Mouse (Mus musculus) olfactory bulb, adult 2 months (tissue): ENCODE measurements at regions not wholly inside any gene's neighbourhood (a gene's known extent, or its start where the extent isn't known, plus 50 kb on each side); places are given as distances from the start of the nearest gene placed in this dataset.

ENCODE experiments used
- H3K27ac ChIP-seq: fragments of 200-500 bp; 2 replicates; pipeline ENCODE4 v1.5.1; 2012; ENCODE audit warnings: low read depth, low read length; ENCODE audit not compliant: insufficient read depth
- H3K4me1 ChIP-seq: fragments of 200-500 bp; 2 replicates; pipeline ENCODE4 v1.6.1; 2012; ENCODE audit warnings: low read length; ENCODE audit not compliant: control insufficient read depth, insufficient read depth
- H3K4me3 ChIP-seq: fragments of 200-500 bp; 2 replicates; pipeline ENCODE4 v1.5.1; 2012; ENCODE audit warnings: mild to moderate bottlenecking, low read depth, low read length, moderate library complexity; ENCODE audit not compliant: insufficient read depth
- CTCF ChIP-seq: fragments of 200-500 bp; IDR thresholded peaks from 2 replicates; pipeline ENCODE4 v1.5.1; 2012; ENCODE audit warnings: low read depth, mild to moderate bottlenecking, low read length, moderate library complexity; ENCODE audit not compliant: insufficient read depth
- POLR2A ChIP-seq: fragments of 200-500 bp; IDR thresholded peaks from 2 replicates; pipeline ENCODE4 v1.6.1; 2012; ENCODE audit warnings: mild to moderate bottlenecking, low read depth, low read length, moderate library complexity; ENCODE audit not compliant: insufficient read depth
- WGBS: fragments of 180-500 bp; shearing (Covaris S2); methylation state at CpG from one replicate; pipeline ENCODE4 v1.1.7; 2018; 5-methylcytosine and 5-hydroxymethylcytosine counted together

GRCm38 (mm10) chr9:67165486-67165885 is 116.3 kb upstream of the Tpm1 start:
- Histone ChIP-seq H3K4me1 (0 out of 2 replicates have a peak, but pooled peaks cover 3% of the 10 kb centered on the region), H3K4me3 (no peak overlapping the region), H3K27ac (no peak overlapping the region)
- TF ChIP-seq CTCF: no peak
- no peak for TF ChIP-seq POLR2A
- 88% methylated on average over 9 of the region's 9 CpGs for WGBS

GRCm38 (mm10) chr9:67163746-67164145 is 114.5 kb upstream of the Tpm1 start:
- H3K4me3 ChIP-seq: no peak overlapping the region
- no peak for TF ChIP-seq CTCF
- no peak for TF ChIP-seq POLR2A
- WGBS: 87% methylated on average over 6 of the region's 6 CpGs

GRCm38 (mm10) chr9:67160785-67161455 is 111.7 kb upstream of the Tpm1 start:
- TF ChIP-seq CTCF: no peak
- TF ChIP-seq POLR2A: no peak
- H3K27ac ChIP-seq: no peak overlapping the region
- no peak overlapping the region for H3K4me3 ChIP-seq
- WGBS: 91% methylated on average over 3 of the region's 3 CpGs
- H3K4me1 ChIP-seq: 0 out of 2 replicates have a peak, but pooled peaks cover 3% of the 10 kb centered on the region

More at GRCm38 (mm10) chr9:67163746-67164145, 114.5 kb upstream of the Tpm1 start:
- Histone ChIP-seq H3K27ac (no peak overlapping the region), H3K4me1 (0 out of 2 replicates have a peak, but pooled peaks cover 3% of the 10 kb centered on the region)

GRCm38 (mm10) chr9:67160350-67160749 is 111.1 kb upstream of the Tpm1 start:
- no peak overlapping the region for H3K27ac ChIP-seq
- 0 out of 2 replicates have a peak, but pooled peaks cover 3% of the 10 kb centered on the region for H3K4me1 ChIP-seq
- 97% methylated on average over 5 of the region's 5 CpGs for WGBS
- H3K4me3 ChIP-seq: no peak overlapping the region
- TF ChIP-seq POLR2A (no peak), CTCF (no peak)

- H3K4me1 ChIP-seq: no peaks in the 10 kb centered on the region
- TF ChIP-seq POLR2A: no peak
- TF ChIP-seq CTCF: no peak
- no peak overlapping the region for H3K27ac ChIP-seq
- WGBS: 48% methylated on average over 3 of the region's 3 CpGs
- no peak overlapping the region for H3K4me3 ChIP-seq
These were observed 107.5 kb upstream of the Tpm1 start for GRCm38 (mm10) chr9:67156590-67157259.

GRCm38 (mm10) chr9:67154062-67154461 is 104.9 kb upstream of the Tpm1 start:
- Histone ChIP-seq H3K4me1 (no peaks in the 10 kb centered on the region), H3K27ac (no peak overlapping the region), H3K4me3 (no peak overlapping the region)
- no peak for TF ChIP-seq POLR2A
- TF ChIP-seq CTCF: no peak
- WGBS: 76% methylated on average over 6 of the region's 6 CpGs

- no peak for TF ChIP-seq CTCF
- no peak for TF ChIP-seq POLR2A
- WGBS: 91% methylated on average over 4 of the region's 4 CpGs
- no peaks in the 10 kb centered on the region for H3K4me1 ChIP-seq
- no peak overlapping the region for H3K27ac ChIP-seq
- H3K4me3 ChIP-seq: no peak overlapping the region
These were observed 104.1 kb upstream of the Tpm1 start for GRCm38 (mm10) chr9:67153333-67153732.

- no peak for TF ChIP-seq CTCF
- Histone ChIP-seq H3K4me3 (no peak overlapping the region), H3K27ac (no peak overlapping the region), H3K4me1 (no peaks in the 10 kb centered on the region)
- 90% methylated on average over 7 of the region's 7 CpGs for WGBS
These were observed 98.5 kb upstream of the Tpm1 start for GRCm38 (mm10) chr9:67147656-67148055.

GRCm38 (mm10) chr9:67145392-67145791 is 96.2 kb upstream of the Tpm1 start:
- WGBS: 98% methylated on average over 6 of the region's 6 CpGs
- H3K4me3 ChIP-seq: no peak overlapping the region
- TF ChIP-seq CTCF (no peak), POLR2A (no peak)
- no peak overlapping the region for H3K27ac ChIP-seq
- H3K4me1 ChIP-seq: peaks cover 2% of the 10 kb centered on the region

- Histone ChIP-seq H3K4me3 (no peak overlapping the region), H3K27ac (no peak overlapping the region), H3K4me1 (peaks cover 6% of the 10 kb centered on the region)
- TF ChIP-seq POLR2A: no peak
These were observed 95.3 kb upstream of the Tpm1 start for GRCm38 (mm10) chr9:67144511-67144910.
